Mouse (Mus musculus) neural tube, embryonic 12.5 days (tissue): ENCODE data around the gene Irak3. TPM values are rescaled to one million over a fixed set of nuclear protein-coding genes. Genes with fewer than 3 reads are reported as not detected.

ENCODE experiments used
- ATAC-seq: fragments of 200-750 bp; cut with Nextera tagmentation; 2 replicates; pipeline ENCODE4 v1.8.0; 2017; ENCODE audit warnings: low read depth, mild to moderate bottlenecking, moderate TSS enrichment, moderate library complexity; ENCODE audit not compliant: low FRiP score
- H3K27ac ChIP-seq: fragments of 300-500 bp; sonication (generic); 2 replicates; pipeline ENCODE4 v1.5.1; 2016
- H3K27me3 ChIP-seq: fragments of 300-500 bp; sonication (generic); replicated peaks from 2 replicates; pipeline ENCODE4 v1.6.1; 2016; ENCODE audit warnings: mild to moderate bottlenecking
- H3K36me3 ChIP-seq: fragments of 300-500 bp; sonication (generic); 2 replicates; pipeline ENCODE4 v1.6.1; 2016; ENCODE audit warnings: mild to moderate bottlenecking
- H3K4me1 ChIP-seq: fragments of 300-500 bp; sonication (generic); 2 replicates; pipeline ENCODE4 v1.6.1; 2016
- H3K4me2 ChIP-seq: fragments of 300-500 bp; sonication (generic); replicated peaks from 2 replicates; pipeline ENCODE4 v1.6.1; 2016; ENCODE audit warnings: mild to moderate bottlenecking
- H3K4me3 ChIP-seq: fragments of 300-500 bp; sonication (generic); 2 replicates; pipeline ENCODE4 v1.5.1; 2016
- H3K9ac ChIP-seq: fragments of 300-500 bp; sonication (generic); 2 replicates; pipeline ENCODE4 v1.6.1; 2016; ENCODE audit warnings: mild to moderate bottlenecking
- H3K9me3 ChIP-seq: fragments of 300-500 bp; sonication (generic); 2 replicates; pipeline ENCODE4 v1.6.1; 2016; ENCODE audit warnings: mild to moderate bottlenecking
- WGBS: fragments of 180-500 bp; shearing (Covaris S2); methylation state at CpG from one replicate; pipeline ENCODE4 v1.1.7; 2016; 5-methylcytosine and 5-hydroxymethylcytosine counted together
- polyA plus RNA-seq: library from polyadenylated mRNA; unstranded; fragments of >200 nt; fragmentation: Nextera tagmentation; extraction: Ambion mirVana; gene quantifications from 2 replicates; pipeline ENCODE4 v1.2.1, GENCODE M21; 2016

The Irak3 gene
- polyA plus RNA-seq, 1 experiment from 2014 or later, result 0.79 TPM

DNA sequence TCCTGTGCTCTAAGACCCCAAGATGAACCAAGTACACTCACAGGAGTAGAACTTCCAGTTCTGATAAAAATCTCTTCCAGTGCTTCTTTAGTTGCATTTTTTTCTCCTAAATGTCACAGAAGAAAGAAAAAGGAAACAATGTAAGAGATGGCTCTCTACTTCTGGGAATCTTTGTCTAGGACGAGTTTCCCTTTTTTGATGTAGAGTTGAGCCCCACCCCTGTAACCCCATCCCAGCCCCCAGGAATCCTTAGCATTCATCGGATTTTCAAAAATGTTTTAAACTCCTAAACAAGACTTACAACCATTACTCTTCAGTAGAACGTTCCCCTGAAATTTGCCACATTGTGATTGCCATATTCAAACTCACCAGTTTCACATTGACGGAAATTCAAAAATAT, 31.7 kb downstream of the Irak3 start:
- no peak for ATAC-seq

DNA sequence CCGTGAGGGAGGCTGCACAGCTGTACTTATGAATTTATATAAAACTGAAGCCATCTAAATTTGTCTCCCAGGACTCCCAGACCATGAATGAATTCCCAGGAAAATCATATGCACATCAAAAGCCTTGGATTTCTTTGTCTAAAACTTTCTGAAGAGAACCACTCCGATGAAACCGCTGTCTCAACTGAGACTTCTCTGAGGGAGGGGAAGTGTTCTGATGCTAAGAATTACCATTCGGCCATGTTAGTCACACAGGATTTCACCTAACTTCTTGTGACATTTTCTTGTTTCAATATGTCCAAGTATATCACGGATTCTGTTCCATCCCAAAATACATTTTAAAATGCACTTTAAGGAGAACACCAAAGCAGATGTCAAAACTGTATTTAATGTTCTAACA, 32.1 kb downstream of the Irak3 start:
- 85% methylated on average over 5 of the region's 5 CpGs for WGBS
- Histone ChIP-seq H3K27me3 (no peaks in the 10 kb centered on the region), H3K4me3 (no peak overlapping the region), H3K9ac (no peak overlapping the region), H3K27ac (no peak overlapping the region), H3K4me2 (no peak overlapping the region), H3K36me3 (no peaks in the 10 kb centered on the region), H3K4me1 (no peaks in the 10 kb centered on the region), H3K9me3 (no peaks in the 10 kb centered on the region)
- no peak for ATAC-seq

More for the DNA sequence above, 31.7 kb downstream of the Irak3 start:
- Histone ChIP-seq H3K9me3 (no peaks in the 10 kb centered on the region), H3K27ac (no peak overlapping the region), H3K4me3 (no peak overlapping the region), H3K4me1 (no peaks in the 10 kb centered on the region), H3K36me3 (no peaks in the 10 kb centered on the region), H3K4me2 (no peak overlapping the region), H3K9ac (no peak overlapping the region), H3K27me3 (no peaks in the 10 kb centered on the region)
- 76% methylated on average over 4 of the region's 4 CpGs for WGBS

DNA sequence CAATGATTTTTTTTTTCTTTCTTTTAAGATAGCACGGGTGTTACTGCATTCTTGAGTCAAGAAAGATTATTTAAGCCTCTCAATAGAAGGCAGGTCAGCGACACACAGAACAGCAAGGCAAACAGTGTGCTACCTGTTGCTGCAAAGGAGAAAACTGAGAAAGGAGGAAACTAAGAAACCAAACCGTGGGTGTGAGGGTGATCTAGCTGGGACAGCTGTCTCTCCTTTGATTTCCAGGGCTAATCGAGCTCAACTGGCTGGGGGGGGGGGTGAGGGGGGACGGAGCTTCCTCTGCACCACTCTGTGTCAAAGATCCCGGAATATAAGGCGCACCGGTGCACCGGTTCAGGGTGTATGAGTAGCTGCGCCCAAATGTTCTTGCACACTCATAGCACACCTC, 32.9 kb downstream of the Irak3 start:
- Histone ChIP-seq H3K36me3 (no peaks in the 10 kb centered on the region), H3K9me3 (no peaks in the 10 kb centered on the region), H3K27me3 (no peaks in the 10 kb centered on the region), H3K4me3 (no peak overlapping the region), H3K4me1 (no peaks in the 10 kb centered on the region), H3K4me2 (no peak overlapping the region), H3K9ac (no peak overlapping the region), H3K27ac (no peak overlapping the region)
- ATAC-seq, result no peak
- 60% methylated on average over 10 of the region's 10 CpGs for WGBS

DNA sequence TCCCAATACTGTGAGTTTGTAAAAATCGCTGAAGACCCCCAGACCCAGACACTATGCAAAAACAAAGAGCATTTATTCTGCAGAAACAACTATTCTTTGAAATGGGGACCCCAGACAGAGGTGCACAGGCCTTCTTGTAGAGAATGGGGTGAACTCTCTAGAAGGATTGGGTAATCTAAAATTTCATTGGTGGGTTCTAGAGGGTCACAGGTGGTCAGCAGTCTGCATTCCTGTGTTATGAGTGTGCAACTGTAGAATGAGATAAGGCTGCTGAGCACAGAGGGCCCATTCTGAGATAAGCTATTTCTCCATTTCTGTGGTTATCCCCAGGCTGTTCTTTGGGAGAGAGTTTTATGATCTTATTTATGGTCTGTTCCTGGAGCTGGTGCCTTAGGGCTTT, 33.9 kb downstream of the Irak3 start:
- no peak overlapping the region for H3K9ac ChIP-seq
- WGBS, result 63% methylated on average over 1 of the region's 1 CpGs
- no peaks in the 10 kb centered on the region for H3K4me1 ChIP-seq
- H3K27ac ChIP-seq, result no peak overlapping the region
- no peak overlapping the region for H3K4me3 ChIP-seq
- no peak overlapping the region for H3K4me2 ChIP-seq
- ATAC-seq, result no peak
- H3K9me3 ChIP-seq, result no peaks in the 10 kb centered on the region
- H3K27me3 ChIP-seq, result no peaks in the 10 kb centered on the region
- H3K36me3 ChIP-seq, result no peaks in the 10 kb centered on the region

DNA sequence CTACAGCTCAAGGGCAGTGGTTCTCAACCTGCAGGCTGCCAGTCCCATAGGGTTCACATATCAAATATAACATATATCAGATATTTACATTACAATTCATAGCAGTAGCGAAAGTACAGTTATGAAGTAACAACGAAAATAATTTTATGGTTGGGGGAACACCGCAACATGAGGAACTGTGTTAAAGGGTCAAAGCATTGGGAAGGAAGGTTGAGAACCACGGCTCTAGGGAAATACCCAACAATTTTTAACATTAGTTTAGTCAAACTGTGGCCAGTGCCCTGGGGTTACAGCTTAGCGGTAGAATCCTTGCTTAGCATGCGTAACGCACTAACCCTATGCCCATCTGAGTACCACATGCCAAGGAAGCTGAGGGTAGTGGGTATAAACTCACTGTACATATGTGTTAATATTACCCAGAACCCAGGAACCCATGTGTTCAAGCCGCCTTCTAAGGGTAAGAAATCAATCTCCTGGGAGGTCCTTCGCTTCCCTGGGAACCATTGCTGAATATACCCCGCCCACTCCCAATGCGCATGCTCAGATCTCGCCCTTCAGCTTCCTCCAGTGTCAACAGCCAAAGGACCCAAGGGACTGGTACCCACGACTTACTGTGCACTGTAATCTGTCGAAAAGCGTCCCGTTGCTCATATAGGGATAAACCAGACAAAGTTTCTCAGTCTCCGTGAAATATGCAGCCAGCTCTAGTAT, 36.0 kb downstream of the Irak3 start:
- H3K36me3 ChIP-seq, result no peaks in the 10 kb centered on the region
- H3K27me3 ChIP-seq, result no peaks in the 10 kb centered on the region
- no peak for ATAC-seq
- H3K9ac ChIP-seq, result no peak overlapping the region
- no peak overlapping the region for H3K4me3 ChIP-seq
- H3K27ac ChIP-seq, result no peak overlapping the region
- 88% methylated on average over 17 of the region's 17 CpGs for WGBS
- no peak overlapping the region for H3K4me2 ChIP-seq
- no peaks in the 10 kb centered on the region for H3K4me1 ChIP-seq
- H3K9me3 ChIP-seq, result no peaks in the 10 kb centered on the region

DNA sequence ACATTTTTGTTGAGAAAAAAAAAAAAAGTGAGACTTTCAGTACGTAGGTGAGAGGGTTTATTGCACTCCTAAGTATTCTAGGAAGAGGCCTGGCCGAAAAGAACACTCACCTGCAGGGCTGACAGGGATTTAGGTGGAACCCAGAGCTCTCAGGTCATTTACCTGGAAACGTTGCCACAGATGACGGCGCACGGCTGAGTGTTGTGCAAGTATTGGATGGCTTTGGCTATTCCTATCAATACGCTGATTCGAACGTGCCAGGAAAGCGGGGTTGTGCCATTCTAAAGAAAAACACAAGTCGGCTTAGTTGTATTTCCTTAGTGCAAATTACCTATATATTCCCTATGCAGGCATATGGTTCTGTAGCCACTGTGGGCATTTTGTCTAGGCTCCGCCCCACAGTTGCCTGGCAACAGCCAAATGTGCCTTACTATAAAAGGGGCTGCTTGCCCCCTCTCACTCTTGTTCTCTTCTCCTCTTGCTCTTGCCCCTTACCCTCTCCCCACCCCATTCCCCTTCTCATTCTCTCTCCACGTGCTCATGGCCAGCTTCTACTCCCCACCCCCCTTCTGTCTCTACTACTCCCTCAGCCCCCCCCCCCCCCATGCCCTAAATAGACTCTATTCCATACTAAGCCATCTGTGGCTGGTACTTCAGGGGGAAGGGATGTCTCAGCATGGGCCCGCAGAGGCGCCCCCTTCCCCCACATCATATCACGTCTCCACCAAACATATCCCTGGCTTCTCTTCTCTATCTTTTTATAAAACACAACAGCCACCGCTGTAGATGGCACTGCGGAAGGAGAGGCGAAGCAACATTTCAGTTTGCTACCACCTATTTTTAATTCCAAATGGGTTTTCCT, 36.8 kb downstream of the Irak3 start:
- WGBS, result 84% methylated on average over 19 of the region's 19 CpGs

DNA sequence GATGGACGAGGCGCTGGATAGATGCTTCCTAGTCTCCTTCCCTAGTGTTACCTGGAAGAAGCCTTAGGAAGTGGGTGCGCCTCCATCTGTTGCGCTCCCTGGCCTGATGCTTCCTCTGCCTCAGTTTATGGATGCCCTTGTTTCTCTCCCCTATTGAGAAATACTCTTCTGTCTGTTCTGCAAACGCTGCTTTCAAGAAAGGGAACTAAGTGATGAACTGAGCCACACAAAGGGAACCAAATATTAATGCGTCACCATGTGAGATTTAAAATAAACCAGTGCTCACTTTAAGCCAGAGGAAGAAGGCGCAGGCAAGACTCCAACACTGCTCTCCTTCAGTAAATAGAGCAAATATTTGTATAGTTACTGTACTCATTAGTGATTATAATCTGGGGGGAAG, 38.4 kb downstream of the Irak3 start:
- H3K4me1 ChIP-seq, result no peaks in the 10 kb centered on the region
- H3K9me3 ChIP-seq, result no peaks in the 10 kb centered on the region
- no peak overlapping the region for H3K4me2 ChIP-seq
- no peaks in the 10 kb centered on the region for H3K27me3 ChIP-seq
- 95% methylated on average over 7 of the region's 7 CpGs for WGBS
- ATAC-seq, result no peak
- H3K9ac ChIP-seq, result no peak overlapping the region
- no peak overlapping the region for H3K4me3 ChIP-seq
- no peak overlapping the region for H3K27ac ChIP-seq
- no peaks in the 10 kb centered on the region for H3K36me3 ChIP-seq

More for the DNA sequence above, 36.8 kb downstream of the Irak3 start:
- H3K4me3 ChIP-seq, result no peak overlapping the region
- H3K9me3 ChIP-seq, result no peaks in the 10 kb centered on the region
- no peaks in the 10 kb centered on the region for H3K27me3 ChIP-seq
- no peaks in the 10 kb centered on the region for H3K36me3 ChIP-seq
- H3K27ac ChIP-seq, result no peak overlapping the region
- H3K9ac ChIP-seq, result no peak overlapping the region
- no peak overlapping the region for H3K4me2 ChIP-seq
- no peak for ATAC-seq
- H3K4me1 ChIP-seq, result no peaks in the 10 kb centered on the region

DNA sequence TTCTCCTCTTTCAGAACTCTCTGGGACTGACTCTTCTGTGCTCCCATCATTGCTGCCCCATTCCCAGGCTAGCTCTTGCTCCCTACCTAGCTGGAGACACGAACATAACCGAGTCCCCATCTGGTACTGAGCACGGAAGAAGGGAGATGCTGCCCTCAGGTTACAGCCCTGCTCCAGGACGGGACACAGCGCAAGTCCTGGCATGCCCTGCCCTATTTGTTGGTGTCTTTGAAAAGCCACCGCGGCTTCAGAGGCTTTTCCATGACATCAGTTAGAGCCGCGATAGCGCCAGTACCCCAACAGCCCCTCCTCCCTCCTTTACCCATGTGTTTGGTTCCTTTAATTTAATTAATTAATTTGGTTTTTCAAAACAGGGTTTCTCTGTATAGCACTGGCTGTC, 39.1 kb downstream of the Irak3 start:
- 88% methylated on average over 10 of the region's 10 CpGs for WGBS
- no peak overlapping the region for H3K27ac ChIP-seq
- H3K4me2 ChIP-seq, result no peak overlapping the region
- H3K4me3 ChIP-seq, result no peak overlapping the region
- no peaks in the 10 kb centered on the region for H3K4me1 ChIP-seq
- H3K27me3 ChIP-seq, result no peaks in the 10 kb centered on the region
- no peak overlapping the region for H3K9ac ChIP-seq
- no peak for ATAC-seq
- H3K9me3 ChIP-seq, result no peaks in the 10 kb centered on the region
- no peaks in the 10 kb centered on the region for H3K36me3 ChIP-seq

DNA sequence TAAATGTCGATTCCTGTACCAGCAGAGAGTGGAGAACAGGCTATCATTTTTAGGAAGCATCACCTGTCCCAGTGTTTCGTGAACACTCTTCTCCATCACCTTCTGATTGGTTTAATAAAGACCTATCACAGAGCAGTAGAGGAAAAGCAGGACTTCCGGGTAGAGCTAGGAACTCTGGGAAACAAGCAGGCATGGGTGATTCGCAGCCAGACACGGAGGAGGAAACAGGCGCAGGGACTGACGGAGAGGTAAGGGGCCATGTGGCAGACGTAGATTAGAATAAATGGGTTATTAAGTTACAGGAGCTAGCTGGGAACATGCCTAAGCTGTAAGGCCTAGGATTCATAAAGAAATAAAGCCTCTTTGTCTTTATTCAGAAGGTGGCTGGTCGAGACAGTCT, 41.4 kb downstream of the Irak3 start:
- no peaks in the 10 kb centered on the region for H3K9me3 ChIP-seq
- WGBS, result 90% methylated on average over 9 of the region's 9 CpGs
- no peak overlapping the region for H3K9ac ChIP-seq
- no peaks in the 10 kb centered on the region for H3K36me3 ChIP-seq
- no peak overlapping the region for H3K27ac ChIP-seq
- H3K27me3 ChIP-seq, result no peaks in the 10 kb centered on the region
- no peak overlapping the region for H3K4me2 ChIP-seq
- H3K4me1 ChIP-seq, result no peaks in the 10 kb centered on the region
- no peak overlapping the region for H3K4me3 ChIP-seq
- no peak for ATAC-seq

DNA sequence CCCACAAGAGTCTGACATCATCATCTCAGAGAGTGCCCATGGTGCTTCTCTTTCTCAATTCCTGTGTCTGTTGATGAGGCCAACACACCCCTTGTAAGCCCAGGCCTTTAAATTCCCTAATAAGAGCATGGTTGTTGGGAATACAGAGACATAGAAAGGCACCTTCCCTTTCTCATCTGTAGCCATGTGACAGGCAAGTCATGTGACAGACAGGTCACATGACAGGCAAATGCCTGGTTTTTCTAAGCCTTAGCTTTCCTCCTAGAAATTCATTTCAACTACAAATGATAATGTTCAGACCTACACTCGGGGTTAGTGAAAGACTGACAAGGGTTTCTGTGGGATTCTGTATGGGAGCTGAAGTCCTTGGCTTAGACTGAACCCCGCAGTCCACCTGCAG, 48.0 kb downstream of the Irak3 start:
- 92% methylated on average over 2 of the region's 2 CpGs for WGBS
- H3K9me3 ChIP-seq, result peaks cover 10% of the 10 kb centered on the region; the same call in 1 of the 2 replicates
- H3K36me3 ChIP-seq, result no peaks in the 10 kb centered on the region
- H3K4me3 ChIP-seq, result no peak overlapping the region
- no peak for ATAC-seq
- no peak overlapping the region for H3K27ac ChIP-seq
- no peak overlapping the region for H3K4me2 ChIP-seq
- no peak overlapping the region for H3K9ac ChIP-seq
- H3K4me1 ChIP-seq, result no peaks in the 10 kb centered on the region
- no peaks in the 10 kb centered on the region for H3K27me3 ChIP-seq

DNA sequence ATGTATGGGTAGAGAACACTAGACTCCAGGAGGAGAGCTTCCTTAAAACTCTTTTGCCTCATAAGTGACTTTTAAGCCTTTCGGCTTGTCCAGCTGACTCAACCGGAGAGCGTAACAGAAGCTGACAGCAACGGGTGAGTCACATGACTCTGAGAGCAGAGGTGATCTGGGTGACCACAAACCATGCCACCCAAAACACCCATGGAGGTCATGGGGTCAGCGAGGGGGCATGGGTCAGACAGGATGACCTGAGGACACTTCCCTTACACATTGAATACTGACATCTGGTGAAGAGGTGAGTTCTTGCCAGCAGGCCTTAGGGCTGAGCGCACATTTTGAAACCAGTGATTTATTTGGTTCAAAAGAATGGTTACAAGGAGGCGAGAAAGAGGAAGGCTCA, 50.3 kb downstream of the Irak3 start:
- Histone ChIP-seq H3K9me3 (peaks cover 10% of the 10 kb centered on the region; the same call in 1 of the 2 replicates), H3K9ac (no peak overlapping the region), H3K27me3 (no peaks in the 10 kb centered on the region), H3K4me2 (no peak overlapping the region), H3K4me3 (no peak overlapping the region), H3K27ac (no peak overlapping the region), H3K4me1 (no peaks in the 10 kb centered on the region), H3K36me3 (no peaks in the 10 kb centered on the region)
- ATAC-seq, result no peak
- whole genome bisulfite sequencing, result 92% methylated on average over 7 of the region's 7 CpGs

DNA sequence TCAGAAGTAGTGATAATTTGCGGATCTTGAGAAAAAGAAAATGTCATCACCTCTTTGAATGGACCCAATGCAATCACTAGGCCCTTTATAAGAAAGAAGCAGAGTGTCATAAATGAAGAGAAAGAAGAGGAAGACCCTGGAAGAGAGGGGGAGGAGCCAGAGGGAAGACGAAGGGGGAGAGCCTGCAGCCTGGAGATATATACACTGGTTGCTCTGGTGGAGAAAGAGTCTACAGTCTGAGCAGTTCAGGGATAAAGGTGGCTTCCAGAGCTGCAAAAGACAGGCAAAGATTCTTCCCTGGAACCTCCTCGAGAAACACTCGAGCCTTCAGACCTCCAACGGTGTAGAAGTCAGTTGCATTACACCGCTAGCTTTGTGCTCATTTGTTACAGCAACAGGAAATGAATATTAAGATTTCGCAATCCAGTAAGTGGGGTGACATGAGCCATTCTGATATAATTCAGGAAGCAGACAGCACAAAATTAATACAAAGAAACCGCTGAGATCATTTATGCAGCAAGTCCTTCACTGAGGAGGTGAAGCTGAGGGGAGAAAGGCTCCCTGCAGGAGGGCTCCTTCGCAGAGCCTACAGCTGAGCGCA, 60.9 kb downstream of the Irak3 start:
- Histone ChIP-seq H3K9ac (no peak overlapping the region), H3K4me1 (no peaks in the 10 kb centered on the region), H3K27ac (no peak overlapping the region), H3K4me3 (no peak overlapping the region), H3K4me2 (no peak overlapping the region), H3K9me3 (peaks cover 20% of the 10 kb centered on the region), H3K36me3 (no peaks in the 10 kb centered on the region), H3K27me3 (no peaks in the 10 kb centered on the region)
- WGBS, result 73% methylated on average over 10 of the region's 10 CpGs
- ATAC-seq, result no peak
